Mouse (Mus musculus): ENCODE results near the gene Htr1f.

DNA sequence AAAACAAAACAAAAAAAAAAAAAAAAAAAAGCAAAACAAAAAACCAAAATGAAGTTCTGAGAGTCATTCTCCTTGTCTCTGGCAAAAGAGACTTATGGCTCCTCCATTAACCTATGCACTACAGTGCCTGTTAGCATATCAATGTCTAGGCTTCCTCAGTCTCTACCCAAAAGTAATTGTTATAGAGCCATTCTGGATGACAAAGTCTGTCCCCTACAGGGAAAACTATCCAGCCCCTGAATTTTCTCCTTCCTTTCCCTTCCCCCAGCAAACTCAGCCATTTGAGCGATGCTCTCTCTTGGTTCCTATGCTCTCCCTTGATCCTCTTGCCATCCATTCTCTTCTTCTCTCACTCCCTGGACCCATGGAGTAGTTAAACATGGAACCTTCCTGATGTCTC lies 229.8 kb downstream of the Htr1f start:
- no peak for TF ChIP-seq GATA1 (IDR thresholded peaks at IDR 0.05; ENCODE audit: borderline replicate concordance, low read length)
- no peak for TF ChIP-seq FLI1 (IDR thresholded peaks at IDR 0.05; ENCODE audit: low read length)

All from megakaryocyte, embryonic 14.5 days (primary cell).